Mouse (Mus musculus): ENCODE data around the gene Adck2.

DNA sequence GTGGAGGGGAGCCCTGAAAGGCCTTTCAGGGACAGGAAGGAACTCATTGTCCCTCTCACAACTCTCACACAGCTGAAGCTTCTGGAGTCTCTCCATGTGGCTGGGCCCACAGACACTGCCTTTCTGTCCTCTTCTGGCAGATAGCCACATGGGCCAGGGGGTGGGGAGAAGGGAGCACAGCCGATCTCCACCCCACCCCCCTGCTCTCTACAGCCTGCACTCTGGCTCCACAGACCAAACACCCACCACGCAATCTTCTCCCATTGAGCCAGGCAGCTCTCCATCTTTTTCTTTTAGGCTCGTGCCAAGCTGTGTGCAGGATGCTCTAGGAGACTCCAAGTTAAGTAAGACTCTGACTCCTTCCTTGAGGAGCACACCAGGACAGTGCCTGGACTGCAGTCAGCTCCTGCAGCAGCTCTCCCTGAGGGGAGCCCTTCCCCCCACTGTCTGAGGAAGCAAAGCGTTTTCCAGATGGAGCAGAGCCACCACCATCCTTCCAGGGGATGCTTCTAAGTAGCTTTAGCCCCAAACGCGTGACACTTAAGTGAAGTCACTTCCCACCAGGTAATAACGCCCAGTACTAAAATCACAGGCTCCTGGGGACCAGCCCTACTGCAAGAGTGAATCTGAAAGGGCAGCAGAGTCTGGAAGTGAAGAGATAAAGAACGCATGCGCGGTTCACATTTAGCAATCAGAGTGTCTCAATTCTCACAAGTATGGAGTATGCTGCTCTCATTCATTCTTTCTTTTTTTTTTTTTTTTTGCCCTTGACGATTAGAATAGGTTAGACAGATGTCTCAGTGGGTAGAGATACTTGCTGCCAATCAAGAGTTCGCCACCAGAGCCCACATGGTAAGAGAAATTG, 44.8 kb upstream of the Adck2 start:
- TF ChIP-seq CTCF (IDR thresholded peaks at IDR 0.05; ENCODE audit: borderline replicate concordance, insufficient read depth, low read length) (no peak), POLR2A (IDR thresholded peaks at IDR 0.05; ENCODE audit: low read depth, low read length) (no peak)

All from embryonic fibroblast, embryonic 13.5 days (primary cell).